Mouse (Mus musculus) lung, postnatal 0 days (tissue): Measurements from ENCODE around the gene Serpina9.

Experiments used
- CTCF ChIP-seq: IDR thresholded peaks from 2 replicates; pipeline ENCODE4 v1.5.1; 2016; ENCODE audit warnings: antibody characterized with exemption, mild to moderate bottlenecking
- EP300 ChIP-seq: IDR thresholded peaks from 2 replicates; pipeline ENCODE4 v1.6.1; 2016; ENCODE audit warnings: antibody characterized with exemption, mild to moderate bottlenecking, control low read depth

DNA sequence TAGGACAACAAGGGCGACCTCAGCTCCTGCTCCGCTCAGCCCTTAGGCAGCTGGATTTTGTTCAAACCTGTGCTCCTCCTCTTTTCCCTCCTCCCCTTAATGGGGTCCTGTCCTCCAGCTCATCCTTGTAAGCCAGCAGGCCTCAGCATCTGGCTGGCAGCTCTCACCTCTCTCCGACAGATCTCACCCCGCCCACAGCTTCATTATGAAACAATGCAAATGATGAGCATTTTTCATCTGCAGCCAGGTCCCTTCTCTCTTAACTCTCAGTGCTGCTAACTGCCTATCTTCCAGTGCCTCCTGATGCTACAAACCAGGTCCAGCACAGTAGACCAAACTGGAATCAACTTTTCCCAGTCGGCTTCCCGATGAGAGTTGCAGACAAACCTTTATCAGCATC, at the start of gene Serpina9:
- TF ChIP-seq CTCF (no peak), EP300 (no peak)
